Mouse (Mus musculus): ENCODE results near the gene Nfasc. TPM values are rescaled to one million over a fixed set of nuclear protein-coding genes. Genes with fewer than 3 reads are reported as not detected.

Gene Nfasc
- polyA plus RNA-seq, 1 experiment from 2014 or later = 50.6 TPM

- H3K4me3 ChIP-seq = no peak overlapping the region
- H3K4me1 ChIP-seq = peaks cover 37% of the 10 kb centered on the region
- no peak overlapping the region for H3K27ac ChIP-seq
- H3K9me3 ChIP-seq (replicated peaks) = no peaks in the 10 kb centered on the region
- H3K9ac ChIP-seq = no peak overlapping the region
- no peaks in the 10 kb centered on the region for H3K27me3 ChIP-seq
- WGBS = 69% methylated on average over 3 of the region's 3 CpGs
- ATAC-seq (ENCODE audit: low FRiP score) = no peak
- no peak overlapping the region for H3K4me2 ChIP-seq (replicated peaks)
- H3K36me3 ChIP-seq = no peaks in the 10 kb centered on the region
These were observed 20.3 kb downstream of the Nfasc start for GRCm38 (mm10) chr1:132721266-132721665.

GRCm38 (mm10) chr1:132718225-132718624 lies 23.4 kb downstream of the Nfasc start:
- Histone ChIP-seq H3K36me3 (no peaks in the 10 kb centered on the region), H3K9ac (no peak overlapping the region), H3K27me3 (no peaks in the 10 kb centered on the region), H3K4me1 (peaks cover 44% of the 10 kb centered on the region), H3K4me2 (replicated peaks) (0 out of 2 replicates have a peak overlapping the region, but pooled peaks have one; percentile 6), H3K4me3 (no peak overlapping the region), H3K27ac (peak overlapping the region; percentile 72), H3K9me3 (replicated peaks) (no peaks in the 10 kb centered on the region)
- peak; percentile 55 for ATAC-seq (ENCODE audit: low FRiP score)
- 44% methylated on average over 5 of the region's 5 CpGs for WGBS

- WGBS = 76% methylated on average over 9 of the region's 9 CpGs
- Histone ChIP-seq H3K4me1 (peaks cover 51% of the 10 kb centered on the region), H3K27ac (no peak overlapping the region), H3K36me3 (no peaks in the 10 kb centered on the region), H3K9me3 (replicated peaks) (no peaks in the 10 kb centered on the region), H3K27me3 (no peaks in the 10 kb centered on the region), H3K4me2 (replicated peaks) (no peak overlapping the region), H3K4me3 (no peak overlapping the region), H3K9ac (no peak overlapping the region)
- ATAC-seq (ENCODE audit: low FRiP score) = no peak
These were observed 26.6 kb downstream of the Nfasc start for GRCm38 (mm10) chr1:132715044-132715443.

- H3K27ac ChIP-seq = peak overlapping the region; percentile 48; the same call in 1 of the 2 replicates
- no peaks in the 10 kb centered on the region for H3K27me3 ChIP-seq
- H3K9me3 ChIP-seq (replicated peaks) = no peaks in the 10 kb centered on the region
- H3K36me3 ChIP-seq = no peaks in the 10 kb centered on the region
- 50% methylated on average over 5 of the region's 5 CpGs for WGBS
- no peak overlapping the region for H3K4me2 ChIP-seq (replicated peaks)
- 0 out of 2 replicates have a peak, but pooled peaks have one; percentile 32 for ATAC-seq (ENCODE audit: low FRiP score)
- H3K9ac ChIP-seq = no peak overlapping the region
- no peak overlapping the region for H3K4me3 ChIP-seq
- peaks cover 41% of the 10 kb centered on the region for H3K4me1 ChIP-seq
These were observed 32.2 kb downstream of the Nfasc start for GRCm38 (mm10) chr1:132709419-132709818.

- no peak overlapping the region for H3K9ac ChIP-seq
- H3K27ac ChIP-seq = peak overlapping the region; percentile 37
- H3K4me2 ChIP-seq (replicated peaks) = peak overlapping the region; percentile 19; the same call in 1 of the 2 replicates
- H3K9me3 ChIP-seq (replicated peaks) = no peaks in the 10 kb centered on the region
- no peaks in the 10 kb centered on the region for H3K27me3 ChIP-seq
- 47% methylated on average over 8 of the region's 8 CpGs for WGBS
- peak; percentile 51; the same call in 1 of the 2 replicates for ATAC-seq (ENCODE audit: low FRiP score)
- no peak overlapping the region for H3K4me3 ChIP-seq
- peaks cover 58% of the 10 kb centered on the region for H3K4me1 ChIP-seq
- H3K36me3 ChIP-seq = no peaks in the 10 kb centered on the region
These were observed 34.3 kb downstream of the Nfasc start for GRCm38 (mm10) chr1:132707301-132707700.

GRCm38 (mm10) chr1:132703467-132703866 lies 38.1 kb downstream of the Nfasc start:
- Histone ChIP-seq H3K4me3 (no peak overlapping the region), H3K36me3 (0 out of 2 replicates have a peak, but pooled peaks cover 4% of the 10 kb centered on the region), H3K4me1 (peaks cover 39% of the 10 kb centered on the region), H3K27ac (0 out of 2 replicates have a peak overlapping the region, but pooled peaks have one; percentile 18), H3K27me3 (no peaks in the 10 kb centered on the region), H3K9ac (no peak overlapping the region), H3K9me3 (replicated peaks) (no peaks in the 10 kb centered on the region), H3K4me2 (replicated peaks) (no peak overlapping the region)
- ATAC-seq (ENCODE audit: low FRiP score) = no peak
- 33% methylated on average over 5 of the region's 5 CpGs for WGBS

- H3K27me3 ChIP-seq = no peaks in the 10 kb centered on the region
- H3K4me2 ChIP-seq (replicated peaks) = no peak overlapping the region
- WGBS = 48% methylated on average over 4 of the region's 4 CpGs
- 0 out of 2 replicates have a peak, but pooled peaks cover 5% of the 10 kb centered on the region for H3K36me3 ChIP-seq
- H3K9ac ChIP-seq = no peak overlapping the region
- ATAC-seq (ENCODE audit: low FRiP score) = no peak
- H3K9me3 ChIP-seq (replicated peaks) = no peaks in the 10 kb centered on the region
- peaks cover 40% of the 10 kb centered on the region for H3K4me1 ChIP-seq
- peak overlapping the region; percentile 86 for H3K27ac ChIP-seq
- no peak overlapping the region for H3K4me3 ChIP-seq
These were observed 44.7 kb downstream of the Nfasc start for GRCm38 (mm10) chr1:132696926-132697325.

GRCm38 (mm10) chr1:132696232-132696631 lies 45.4 kb downstream of the Nfasc start:
- peak; percentile 81 for ATAC-seq (ENCODE audit: low FRiP score)
- no peak overlapping the region for H3K9ac ChIP-seq
- H3K4me2 ChIP-seq (replicated peaks) = 0 out of 2 replicates have a peak overlapping the region, but pooled peaks have one; percentile 1

GRCm38 (mm10) chr1:132694007-132694406 lies 47.6 kb downstream of the Nfasc start:
- Histone ChIP-seq H3K4me2 (replicated peaks) (no peak overlapping the region), H3K27me3 (no peaks in the 10 kb centered on the region), H3K36me3 (0 out of 2 replicates have a peak, but pooled peaks cover 5% of the 10 kb centered on the region), H3K4me1 (peaks cover 57% of the 10 kb centered on the region), H3K4me3 (no peak overlapping the region), H3K9me3 (replicated peaks) (no peaks in the 10 kb centered on the region), H3K9ac (no peak overlapping the region), H3K27ac (peak overlapping the region; percentile 86)
- WGBS = 14% methylated on average over 9 of the region's 9 CpGs
- ATAC-seq (ENCODE audit: low FRiP score) = no peak; the same call in 1 of the 2 replicates

More at GRCm38 (mm10) chr1:132696232-132696631, 45.4 kb downstream of the Nfasc start:
- WGBS = 6% methylated on average over 2 of the region's 2 CpGs
- H3K27me3 ChIP-seq = no peaks in the 10 kb centered on the region
- peaks cover 40% of the 10 kb centered on the region for H3K4me1 ChIP-seq
- no peak overlapping the region for H3K4me3 ChIP-seq
- no peaks in the 10 kb centered on the region for H3K9me3 ChIP-seq (replicated peaks)
- peak overlapping the region; percentile 86 for H3K27ac ChIP-seq
- 0 out of 2 replicates have a peak, but pooled peaks cover 5% of the 10 kb centered on the region for H3K36me3 ChIP-seq

- Histone ChIP-seq H3K27ac (peak overlapping the region; percentile 73), H3K4me3 (no peak overlapping the region), H3K36me3 (no peaks in the 10 kb centered on the region), H3K4me2 (replicated peaks) (no peak overlapping the region), H3K9me3 (replicated peaks) (no peaks in the 10 kb centered on the region), H3K27me3 (no peaks in the 10 kb centered on the region), H3K9ac (no peak overlapping the region), H3K4me1 (peaks cover 39% of the 10 kb centered on the region)
- WGBS = 65% methylated on average over 3 of the region's 3 CpGs
- no peak for ATAC-seq (ENCODE audit: low FRiP score)
These were observed 52.4 kb downstream of the Nfasc start for GRCm38 (mm10) chr1:132689181-132689580.

- Histone ChIP-seq H3K9ac (no peak overlapping the region), H3K27me3 (no peaks in the 10 kb centered on the region), H3K4me3 (no peak overlapping the region), H3K4me2 (replicated peaks) (0 out of 2 replicates have a peak overlapping the region, but pooled peaks have one; percentile 2), H3K36me3 (peaks cover 4% of the 10 kb centered on the region; the same call in 1 of the 2 replicates), H3K4me1 (peaks cover 15% of the 10 kb centered on the region), H3K27ac (peak overlapping the region; percentile 50; the same call in 1 of the 2 replicates), H3K9me3 (replicated peaks) (no peaks in the 10 kb centered on the region; the same call in 1 of the 2 replicates)
- 50% methylated on average over 12 of the region's 12 CpGs for WGBS
- no peak for ATAC-seq (ENCODE audit: low FRiP score)
These were observed 62.7 kb downstream of the Nfasc start for GRCm38 (mm10) chr1:132678935-132679334.

- peaks cover 15% of the 10 kb centered on the region for H3K4me1 ChIP-seq
- H3K4me3 ChIP-seq = no peak overlapping the region
- 45% methylated on average over 5 of the region's 5 CpGs for WGBS
- no peak for ATAC-seq (ENCODE audit: low FRiP score)
- H3K36me3 ChIP-seq = peaks cover 1% of the 10 kb centered on the region; the same call in 1 of the 2 replicates
- no peaks in the 10 kb centered on the region; the same call in 1 of the 2 replicates for H3K9me3 ChIP-seq (replicated peaks)
- H3K4me2 ChIP-seq (replicated peaks) = no peak overlapping the region
- H3K27me3 ChIP-seq = no peaks in the 10 kb centered on the region
- no peak overlapping the region for H3K27ac ChIP-seq
- H3K9ac ChIP-seq = no peak overlapping the region
These were observed 63.5 kb downstream of the Nfasc start for GRCm38 (mm10) chr1:132678076-132678475.

GRCm38 (mm10) chr1:132672704-132673103 lies 68.9 kb downstream of the Nfasc start:
- Histone ChIP-seq H3K9ac (no peak overlapping the region), H3K27me3 (no peaks in the 10 kb centered on the region), H3K4me2 (replicated peaks) (no peak overlapping the region), H3K4me1 (0 out of 2 replicates have a peak, but pooled peaks cover 2% of the 10 kb centered on the region), H3K36me3 (no peaks in the 10 kb centered on the region), H3K4me3 (no peak overlapping the region), H3K9me3 (replicated peaks) (no peaks in the 10 kb centered on the region), H3K27ac (no peak overlapping the region)
- ATAC-seq (ENCODE audit: low FRiP score) = no peak
- 90% methylated on average over 3 of the region's 3 CpGs for WGBS

Measured in hindbrain, embryonic 12.5 days (tissue).